Mouse (Mus musculus): Measurements from ENCODE around the gene Crygb. TPM values are rescaled to one million over a fixed set of nuclear protein-coding genes. Genes with fewer than 3 reads are reported as not detected.

Gene Crygb
- total RNA-seq (2017), result not detected in 2 replicates

DNA sequence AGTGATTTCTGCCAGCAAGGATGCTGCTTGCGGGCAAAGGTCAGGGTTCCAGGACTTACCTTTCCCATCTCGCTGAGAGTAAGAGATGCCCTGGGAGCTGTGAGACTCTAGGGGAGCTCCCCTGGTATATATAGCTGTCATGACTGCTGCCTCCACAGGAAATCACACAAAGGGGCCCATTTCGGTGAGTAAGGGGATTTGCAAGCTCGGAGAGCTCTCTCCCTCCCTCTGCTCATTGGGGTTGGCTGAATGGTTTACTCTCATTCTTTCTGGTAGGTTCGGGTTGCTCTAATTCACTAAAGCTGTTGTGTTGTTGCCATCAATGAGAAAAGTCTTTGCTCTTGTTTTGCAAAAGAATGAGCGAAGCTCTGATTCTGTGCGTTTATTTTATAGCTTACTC lies at the start of gene Crygb:
Gene Crygb (minus strand): TSS at position 101 of the 400 bp plus-strand sequence.
- ATAC-seq (replicated peaks; ENCODE audit: low read depth, poor library complexity, severe bottlenecking), result no peak

DNA sequence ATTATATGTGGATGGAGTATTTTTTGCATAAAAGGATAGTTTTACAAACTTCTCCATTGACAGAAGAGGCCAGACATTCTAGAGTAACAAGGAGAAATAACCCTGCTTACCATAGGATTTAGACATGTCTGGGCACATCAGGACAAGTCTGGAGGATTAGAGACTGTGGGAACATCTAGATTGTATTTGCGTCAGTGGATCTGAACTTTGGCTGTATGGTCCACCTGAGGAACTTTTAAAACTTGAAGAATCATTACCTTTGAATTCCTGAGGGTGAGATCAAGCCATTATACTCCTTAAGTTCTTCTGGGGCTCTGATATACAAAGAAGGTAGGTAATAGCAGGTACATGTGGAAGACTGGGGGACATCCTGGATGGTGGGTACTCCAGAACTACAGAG lies 49.6 kb upstream of the Crygb start:
- ATAC-seq (replicated peaks; ENCODE audit: low read depth, poor library complexity, severe bottlenecking), result no peak

DNA sequence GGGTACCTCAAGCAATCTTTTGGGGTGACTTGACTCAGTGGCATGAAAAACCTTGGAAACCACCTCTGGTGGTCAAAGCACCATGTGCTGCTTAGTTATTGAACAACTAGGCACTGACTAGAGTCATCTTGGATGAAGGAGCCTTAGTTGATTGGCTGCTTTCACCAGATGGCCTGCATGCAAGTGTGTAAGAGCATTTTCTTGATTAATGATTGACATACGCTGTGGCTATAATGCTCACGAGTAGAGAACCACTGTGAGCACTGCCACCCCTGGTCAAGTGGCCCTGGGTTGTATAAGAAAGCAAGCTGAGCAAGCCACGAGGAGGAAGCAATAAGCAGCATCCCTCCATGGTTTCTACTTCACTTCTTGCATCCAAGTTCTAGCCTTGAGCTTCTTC lies 48.1 kb upstream of the Crygb start:
- no peak for ATAC-seq (replicated peaks; ENCODE audit: low read depth, poor library complexity, severe bottlenecking)

DNA sequence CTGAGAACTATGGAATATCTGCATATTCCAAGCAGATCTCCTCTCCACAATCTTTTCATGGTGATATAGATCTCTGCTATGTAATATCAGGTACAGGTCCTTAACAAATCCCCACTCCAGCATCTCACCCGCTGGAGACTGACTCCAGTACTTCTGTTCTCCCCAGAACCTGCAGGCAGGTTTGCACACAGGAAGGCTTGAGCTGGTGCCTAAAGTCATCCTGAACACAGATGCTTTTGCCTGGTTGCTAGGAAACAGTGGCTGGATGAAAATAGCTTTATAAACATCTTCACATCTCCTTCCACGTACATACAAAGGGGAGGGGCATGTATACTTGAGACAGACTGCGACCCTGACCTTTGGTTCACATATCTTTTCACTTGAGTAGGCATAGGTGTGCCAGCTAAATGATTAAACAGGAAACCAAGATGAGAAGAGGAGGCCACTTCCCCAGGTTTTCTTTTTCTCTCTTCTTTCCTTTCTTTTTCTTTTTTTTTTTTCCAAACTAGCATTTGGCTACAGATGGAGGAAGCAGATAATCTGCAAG lies 47.6 kb upstream of the Crygb start:
- no peak for ATAC-seq (replicated peaks; ENCODE audit: low read depth, poor library complexity, severe bottlenecking)

DNA sequence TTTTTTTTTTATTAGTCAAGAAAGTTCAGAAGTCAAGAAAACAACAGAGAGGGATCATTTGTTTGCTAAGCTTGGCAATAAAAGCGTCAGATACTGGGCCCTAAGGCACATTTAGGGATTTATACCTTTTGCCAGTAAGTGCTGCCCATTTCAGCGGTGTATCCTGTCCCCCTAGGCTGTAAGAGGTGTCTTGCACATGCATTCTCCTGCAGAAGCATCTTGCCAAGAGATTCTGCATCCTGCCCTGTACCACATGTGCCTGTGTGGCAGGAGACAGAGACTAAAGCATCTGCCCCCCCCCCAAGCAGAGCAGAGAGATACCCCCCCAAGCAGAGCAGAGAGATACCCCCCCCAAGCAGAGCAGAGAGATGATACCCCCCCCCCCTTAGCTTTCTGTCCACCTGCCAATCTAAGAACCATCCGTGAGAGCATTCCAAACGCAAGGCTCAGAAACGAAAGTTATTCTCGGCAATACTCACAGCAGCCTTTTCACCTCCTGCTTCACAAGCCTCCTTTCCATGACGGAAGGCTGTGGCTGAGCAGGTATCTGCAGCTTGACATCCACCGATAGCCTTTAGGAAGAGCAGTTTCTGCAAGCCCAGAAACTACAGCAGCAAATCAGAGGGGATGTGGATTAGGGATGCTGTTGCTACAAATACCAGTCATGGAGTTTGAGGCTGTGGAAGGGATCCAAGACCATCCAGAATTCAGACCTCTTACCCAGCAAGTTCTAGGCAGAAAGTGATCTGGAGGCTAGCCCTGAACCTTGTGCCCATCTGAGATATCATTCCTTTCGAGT lies 40.7 kb upstream of the Crygb start, which contains the start of gene D630023F18Rik:
Gene D630023F18Rik (minus strand): TSS at position 641 of the 799 bp plus-strand sequence.
- ATAC-seq (replicated peaks; ENCODE audit: low read depth, poor library complexity, severe bottlenecking), result no peak

DNA sequence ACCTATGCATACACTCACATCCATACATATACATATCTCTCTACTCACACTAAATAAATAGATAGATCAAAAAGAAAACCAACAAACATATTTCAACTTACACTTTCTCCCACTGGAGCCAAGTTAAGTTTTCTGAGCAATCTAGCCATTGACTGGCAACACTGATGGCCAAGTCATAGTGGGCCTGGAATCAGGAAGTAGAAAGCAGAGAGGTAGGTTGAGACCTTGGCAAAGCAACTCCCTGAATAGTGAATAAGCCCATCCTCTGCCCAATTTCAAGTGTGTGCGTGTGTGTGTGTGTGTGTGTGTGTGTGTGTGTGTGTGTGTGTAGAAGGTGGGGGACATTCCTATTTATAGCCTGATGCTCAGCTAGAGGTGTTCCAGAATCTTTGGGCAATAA lies 37.4 kb upstream of the Crygb start, which contains the start of gene Gm28845:
Gene Gm28845 (minus strand): TSS at position 121 of the 400 bp plus-strand sequence.
- ATAC-seq (replicated peaks; ENCODE audit: low read depth, poor library complexity, severe bottlenecking), result no peak

DNA sequence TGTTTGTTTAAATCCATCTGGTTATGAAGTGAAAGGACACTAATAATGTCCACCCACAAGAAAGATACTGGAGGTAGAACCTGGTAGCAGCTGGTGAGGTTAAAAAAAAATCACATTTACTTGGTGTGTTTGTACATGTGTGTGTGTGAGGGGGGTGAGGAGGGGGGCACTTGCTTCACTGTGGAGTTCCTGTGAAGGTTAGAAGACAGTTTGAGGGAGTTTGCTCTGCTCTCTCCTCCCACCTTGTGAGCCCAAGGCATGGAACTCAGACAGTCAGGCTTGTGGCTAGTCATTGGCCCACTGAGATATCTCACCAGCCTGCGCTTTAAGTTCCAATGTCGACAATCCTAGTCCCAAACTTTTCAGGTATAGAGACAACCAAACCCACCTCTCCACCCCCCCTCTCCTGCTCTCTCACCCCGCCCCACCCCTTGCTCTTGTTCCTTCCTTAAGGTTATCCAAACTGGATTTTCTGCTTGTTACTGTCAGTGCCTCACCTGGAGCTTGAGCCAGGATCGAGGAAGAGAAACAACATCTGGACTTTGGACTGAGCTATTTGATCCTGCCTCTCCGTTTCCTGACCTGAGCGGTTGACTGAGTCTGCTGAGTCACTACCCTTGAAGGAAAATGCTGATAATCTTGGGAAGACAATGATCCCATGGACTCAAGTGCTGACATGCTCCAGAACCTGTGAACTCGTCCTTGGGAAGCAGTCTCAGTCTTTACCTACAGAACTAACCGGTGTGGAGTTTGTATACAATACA lies 36.2 kb upstream of the Crygb start:
- ATAC-seq (replicated peaks; ENCODE audit: low read depth, poor library complexity, severe bottlenecking), result no peak

DNA sequence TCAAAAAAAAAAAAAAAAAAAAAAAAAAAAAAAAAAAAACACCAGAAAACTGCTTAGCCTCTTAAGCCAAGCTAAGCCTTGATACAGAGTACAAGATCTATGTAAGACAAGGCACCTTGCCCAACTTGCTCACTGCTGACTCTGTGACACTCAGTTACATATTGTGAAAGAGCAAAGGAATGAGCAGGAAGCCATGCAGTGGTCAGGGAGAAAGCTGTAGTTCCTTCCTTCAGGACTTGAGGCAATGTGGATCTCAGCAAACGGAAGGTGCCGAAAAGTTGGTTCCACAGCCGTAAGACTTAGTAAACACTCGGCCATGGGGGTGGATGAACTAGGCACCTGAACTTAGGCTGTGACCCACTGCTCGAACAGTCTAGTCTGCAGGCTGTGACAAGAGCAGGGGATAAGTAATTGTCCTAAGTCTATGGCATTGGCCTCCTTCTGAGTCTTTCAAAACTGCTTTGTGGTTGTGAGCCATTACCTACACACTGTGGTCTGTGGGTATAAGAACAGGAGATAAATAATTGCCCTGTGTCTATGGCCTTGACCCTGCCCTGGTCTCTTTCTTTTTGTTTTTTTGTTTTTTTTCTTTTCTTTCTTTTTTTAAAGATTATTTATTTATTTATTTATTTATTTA lies 31.6 kb upstream of the Crygb start:
- peak; percentile 79 for ATAC-seq (replicated peaks; ENCODE audit: low read depth, poor library complexity, severe bottlenecking)

DNA sequence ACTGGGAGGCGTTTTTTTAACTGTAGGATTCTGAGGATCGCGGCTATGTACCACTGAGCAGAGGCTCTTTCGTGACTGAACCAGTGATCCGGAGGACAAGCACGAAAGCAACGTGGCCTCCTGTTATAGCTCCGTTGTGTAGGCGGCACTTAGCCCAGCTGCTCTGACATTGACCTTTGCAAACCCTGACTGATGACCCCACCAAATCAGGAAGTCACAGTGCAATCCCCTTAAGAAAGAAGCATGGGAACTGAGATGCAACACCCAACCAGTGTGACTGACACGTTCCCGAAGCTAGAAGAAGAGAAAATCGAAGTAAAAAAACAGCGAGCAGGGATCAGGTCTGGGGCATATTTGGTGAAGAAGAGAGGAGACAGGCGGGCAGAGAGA lies 30.7 kb upstream of the Crygb start:
- ATAC-seq (replicated peaks; ENCODE audit: low read depth, poor library complexity, severe bottlenecking), result peak; percentile 17; the same call in 1 of the 2 replicates

DNA sequence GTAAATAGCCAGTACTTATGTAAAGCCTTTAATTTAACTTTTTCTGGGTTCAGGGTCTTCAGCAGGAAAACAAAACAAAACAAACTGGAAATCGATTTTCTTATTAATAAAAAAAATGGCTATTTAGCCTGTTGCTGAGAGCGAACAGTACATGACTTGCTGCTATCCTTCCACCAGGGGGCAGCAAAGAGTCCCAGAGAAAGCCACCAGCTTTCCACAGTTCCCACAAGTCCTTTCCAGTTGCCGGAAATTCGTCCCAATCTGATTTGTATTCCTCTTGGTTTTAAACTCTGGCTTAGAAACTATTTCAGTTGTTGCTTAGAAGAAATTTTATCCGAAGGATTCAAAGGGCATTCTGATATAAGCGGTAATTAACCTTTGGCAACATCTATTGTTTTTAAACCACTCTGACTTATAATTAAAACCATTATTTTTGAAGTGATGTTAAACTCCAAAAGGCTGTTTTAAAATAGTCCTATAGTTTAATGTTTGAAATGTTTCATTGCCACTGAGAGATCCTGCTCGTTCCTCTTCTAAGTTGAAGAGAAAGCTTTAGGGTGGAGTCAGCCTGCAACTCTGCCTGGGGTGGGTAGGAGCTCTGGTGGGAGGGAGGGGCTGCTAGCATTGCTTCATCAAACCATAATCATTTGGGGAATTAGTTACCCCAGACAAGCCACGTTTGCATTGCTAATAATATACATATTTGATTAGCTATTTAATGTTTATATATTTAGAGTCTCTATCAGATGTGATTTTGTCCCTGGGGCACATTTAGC lies 30.1 kb upstream of the Crygb start:
- ATAC-seq (replicated peaks; ENCODE audit: low read depth, poor library complexity, severe bottlenecking), result peak; percentile 53; the same call in 1 of the 2 replicates

DNA sequence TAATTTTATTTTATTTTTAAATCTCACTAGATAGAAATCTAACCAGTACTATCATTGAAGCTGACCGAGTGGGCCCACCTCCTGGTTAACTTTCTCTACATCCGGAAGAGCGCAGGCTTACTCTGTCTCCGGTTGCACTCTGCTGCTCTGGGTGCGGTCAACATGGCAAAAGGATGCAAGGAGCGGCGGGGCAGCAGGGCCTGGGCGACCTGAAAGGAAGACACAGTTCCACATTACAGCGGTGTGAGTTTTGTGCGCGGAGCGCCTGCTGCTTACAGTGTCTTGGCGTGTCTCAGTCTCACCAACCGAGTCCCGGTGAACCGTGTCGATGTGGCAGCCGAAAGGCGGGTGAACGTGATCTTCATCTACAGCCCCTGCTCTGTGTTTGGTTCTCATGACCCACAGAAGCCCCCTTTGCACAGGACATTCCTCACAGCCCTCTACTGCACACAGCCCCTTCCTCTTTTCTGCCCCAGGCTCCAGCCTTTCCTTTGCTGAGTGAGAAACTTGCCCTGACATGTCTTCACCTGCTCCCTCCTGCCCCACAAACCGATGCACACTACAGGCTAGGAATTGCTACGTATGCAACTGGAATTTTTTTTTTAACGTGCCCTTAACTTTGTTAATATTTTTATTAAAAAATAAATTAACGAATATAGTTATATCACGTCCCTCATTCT lies 27.8 kb upstream of the Crygb start:
- no peak for ATAC-seq (replicated peaks; ENCODE audit: low read depth, poor library complexity, severe bottlenecking)

DNA sequence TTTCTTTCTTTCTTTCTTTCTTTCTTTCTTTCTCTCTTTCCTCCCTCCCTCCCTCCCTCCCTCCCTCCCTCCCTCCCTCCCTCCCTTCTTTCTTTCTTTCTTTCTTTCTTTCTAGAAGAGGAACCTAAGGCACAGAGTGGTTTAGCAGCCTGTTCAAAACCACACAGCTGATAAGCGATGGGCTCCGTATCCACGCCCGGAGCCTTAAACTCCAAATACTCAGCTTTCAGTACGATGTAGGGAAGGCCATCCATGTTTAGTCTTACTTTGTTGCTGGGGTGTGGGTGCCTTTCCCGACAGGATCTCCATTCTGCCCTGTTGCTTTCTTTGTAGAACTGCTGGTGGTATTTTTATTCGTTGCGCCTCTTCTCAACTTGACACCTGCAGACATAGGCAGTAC lies 27.1 kb upstream of the Crygb start:
- ATAC-seq (replicated peaks; ENCODE audit: low read depth, poor library complexity, severe bottlenecking), result no peak

DNA sequence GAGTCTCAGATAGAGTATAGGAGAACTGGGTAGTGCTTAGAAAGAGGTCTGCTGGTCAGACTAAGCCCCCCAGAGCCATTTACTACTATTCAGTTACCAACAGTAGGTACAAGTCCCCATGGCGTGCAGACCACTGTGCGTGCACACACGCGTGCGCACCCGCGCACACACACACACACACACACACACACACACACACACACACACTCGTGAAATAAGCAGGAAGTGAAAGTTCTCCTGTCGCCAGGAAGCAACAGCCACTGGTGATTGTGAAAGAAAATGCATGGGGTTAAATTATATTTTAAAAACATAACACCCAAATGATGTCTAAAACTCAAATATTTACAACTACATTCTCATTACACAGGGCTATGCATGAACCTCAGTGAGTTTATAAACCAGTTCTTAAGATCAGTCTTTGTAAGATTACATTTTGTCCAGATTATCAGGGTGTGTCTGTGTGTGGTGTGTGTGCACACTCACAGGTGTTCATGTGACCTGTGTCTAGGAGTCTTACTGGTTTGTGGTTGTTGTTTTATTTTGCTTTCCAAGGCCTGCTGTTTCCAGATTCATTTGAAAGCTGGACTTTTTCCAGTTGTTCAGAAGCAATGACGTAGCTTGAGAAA lies 25.7 kb upstream of the Crygb start:
- ATAC-seq (replicated peaks; ENCODE audit: low read depth, poor library complexity, severe bottlenecking), result peak; percentile 63

DNA sequence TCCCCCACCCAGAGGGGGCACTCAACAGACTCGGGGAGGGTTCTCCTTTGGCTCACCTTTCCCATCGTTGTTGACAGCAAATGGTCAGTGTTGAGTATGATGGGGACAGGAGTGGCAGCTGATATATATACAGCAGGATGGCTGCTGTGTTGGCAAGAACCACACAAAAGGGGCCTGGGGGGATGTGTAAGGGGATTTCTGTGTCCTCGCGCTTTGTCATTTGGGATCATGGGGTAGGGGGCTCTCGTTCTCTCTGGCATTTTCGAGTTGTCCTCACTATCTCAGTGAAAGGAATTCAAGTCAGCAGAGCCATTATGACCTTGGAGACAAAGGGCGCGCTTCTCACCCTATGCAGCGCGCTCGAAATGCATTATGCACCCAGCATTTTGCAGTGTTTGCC lies 21.2 kb upstream of the Crygb start, which contains the start of gene Cryga:
Gene Cryga (minus strand): TSS at position 101 of the 400 bp plus-strand sequence.
- no peak for ATAC-seq (replicated peaks; ENCODE audit: low read depth, poor library complexity, severe bottlenecking)

DNA sequence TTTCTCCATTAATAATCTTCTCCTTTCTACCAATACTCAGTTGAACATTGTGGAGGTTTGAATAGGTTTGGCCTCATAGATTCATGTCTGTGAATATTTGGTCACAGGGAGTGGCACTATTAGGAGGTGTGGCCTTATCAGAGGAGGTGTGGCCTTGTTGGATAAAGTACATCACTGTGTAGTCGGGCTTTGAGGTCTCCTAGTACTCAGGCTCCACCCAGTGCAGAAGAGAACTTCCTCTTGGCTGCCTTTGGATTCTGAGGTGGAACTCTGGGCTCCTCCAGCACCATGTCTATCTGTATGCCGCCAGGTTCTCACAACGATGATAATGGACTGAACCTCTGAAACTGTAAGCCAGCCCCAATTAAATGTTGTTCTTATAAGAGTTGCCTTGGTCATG lies 14.9 kb upstream of the Crygb start:
- no peak for ATAC-seq (replicated peaks; ENCODE audit: low read depth, poor library complexity, severe bottlenecking)

DNA sequence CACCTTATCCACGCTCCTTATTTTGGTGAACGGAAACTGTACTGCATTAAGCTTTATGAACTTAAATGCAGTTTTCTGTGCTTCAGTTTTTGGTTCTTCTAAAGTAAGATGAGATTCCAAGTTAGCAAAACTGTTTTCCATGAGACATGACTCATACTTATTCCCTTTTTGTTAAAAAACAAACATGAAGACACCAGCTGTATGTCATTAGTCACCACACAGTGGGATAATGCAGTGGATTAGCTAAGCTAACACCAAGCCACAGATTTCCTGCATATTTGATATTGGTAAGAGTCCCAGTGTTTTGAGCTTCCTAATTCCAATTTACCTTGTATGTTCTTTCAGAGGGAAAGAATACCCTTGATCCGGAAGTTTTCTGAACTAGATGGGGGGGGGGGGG lies 9.5 kb upstream of the Crygb start:
- no peak for ATAC-seq (replicated peaks; ENCODE audit: low read depth, poor library complexity, severe bottlenecking)

DNA sequence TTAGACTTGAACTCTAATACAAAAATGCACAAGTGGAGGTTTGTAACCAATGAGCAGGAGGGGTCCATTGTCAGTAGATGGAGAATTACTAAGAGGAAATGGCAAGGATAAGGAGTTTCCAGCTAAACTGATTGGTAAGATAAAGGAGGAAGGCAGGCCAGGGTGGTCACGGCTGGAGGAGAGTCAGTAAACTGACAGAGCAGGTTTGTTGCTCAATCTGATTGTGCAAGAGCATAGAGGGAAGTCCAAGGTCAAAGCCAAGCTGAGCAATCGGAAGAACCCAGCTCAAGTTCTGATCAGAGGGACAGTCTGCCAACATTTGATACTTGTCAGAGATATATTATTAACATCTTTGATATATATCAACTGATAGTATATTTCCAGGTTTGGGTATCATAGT lies 8.3 kb upstream of the Crygb start:
- peak; percentile 96 for ATAC-seq (replicated peaks; ENCODE audit: low read depth, poor library complexity, severe bottlenecking)

DNA sequence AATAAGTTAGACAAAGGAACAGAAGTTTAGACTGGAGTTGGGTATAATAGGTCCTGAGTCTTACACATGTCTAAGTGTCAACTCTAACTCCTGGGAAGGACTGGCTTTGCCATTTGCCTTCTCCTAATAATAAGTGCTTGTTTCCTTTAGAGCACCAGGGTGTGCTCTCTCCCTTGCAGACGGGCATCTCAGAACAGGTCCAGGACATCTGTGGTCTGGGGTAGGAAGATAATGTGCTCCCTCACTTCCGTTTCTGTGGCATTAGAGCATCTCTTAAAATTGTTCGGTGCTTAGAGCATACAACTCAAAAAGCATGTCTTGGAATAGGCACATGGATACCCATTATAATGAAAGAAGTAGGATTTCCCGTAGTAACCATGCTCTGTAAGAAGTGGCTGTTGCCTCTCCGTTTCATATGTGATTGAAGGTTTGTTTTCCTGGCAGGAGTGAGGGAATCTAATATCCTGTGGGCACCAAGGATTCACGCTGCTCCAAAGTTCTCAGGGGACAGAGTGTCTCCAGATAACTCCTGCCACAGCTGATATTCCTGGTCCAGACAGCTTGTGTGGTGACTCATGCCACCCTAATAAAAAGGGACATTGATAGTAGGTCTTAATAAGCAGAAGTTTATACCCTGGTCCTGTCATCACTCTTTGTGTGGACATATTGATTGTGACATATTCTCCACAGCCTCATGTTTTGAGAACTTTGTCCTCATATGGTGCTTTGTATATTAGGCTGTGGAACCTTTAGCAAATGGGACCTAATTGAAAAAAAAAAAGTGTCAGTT lies 6.7 kb upstream of the Crygb start:
- peak; percentile 68 for ATAC-seq (replicated peaks; ENCODE audit: low read depth, poor library complexity, severe bottlenecking)
